Mouse (Mus musculus) hindbrain, embryonic 14.5 days (tissue): Measurements from ENCODE around the gene Cfap65. TPM values are rescaled to one million over a fixed set of nuclear protein-coding genes. Genes with fewer than 3 reads are reported as not detected.

Experiments
- ATAC-seq: fragments of 200-750 bp; cut with Nextera tagmentation; 2 replicates; pipeline ENCODE4 v1.8.0; 2017; ENCODE audit warnings: moderate number of reproducible peaks, mild to moderate bottlenecking, moderate TSS enrichment, moderate library complexity; ENCODE audit not compliant: low FRiP score
- DNase-seq: peaks from one replicate; pipeline ENCODE4 v3.0.0-alpha.2; 2015; ENCODE audit warnings: low spot score
- H3K27ac ChIP-seq: fragments of 300-500 bp; sonication (generic); 2 replicates; pipeline ENCODE4 v1.5.1; 2014; ENCODE audit warnings: mild to moderate bottlenecking, moderate library complexity
- H3K27me3 ChIP-seq: fragments of 300-500 bp; sonication (generic); 2 replicates; pipeline ENCODE4 v1.6.1; 2014; ENCODE audit warnings: mild to moderate bottlenecking, low read length, mixed read lengths; ENCODE audit not compliant: control insufficient read depth, insufficient read depth
- H3K36me3 ChIP-seq: fragments of 300-500 bp; sonication (generic); replicated peaks from 2 replicates; pipeline ENCODE4 v1.6.1; 2014; ENCODE audit not compliant: control insufficient read depth, insufficient read depth
- H3K4me1 ChIP-seq: fragments of 300-500 bp; sonication (generic); replicated peaks from 2 replicates; pipeline ENCODE4 v1.6.1; 2014; ENCODE audit warnings: antibody characterized with exemption, low read length, mixed read lengths; ENCODE audit not compliant: control insufficient read depth, insufficient read depth
- H3K4me2 ChIP-seq: fragments of 300-500 bp; sonication (generic); replicated peaks from 2 replicates; pipeline ENCODE4 v1.6.1; 2014; ENCODE audit warnings: mild to moderate bottlenecking, moderate library complexity
- H3K4me3 ChIP-seq: fragments of 300-500 bp; sonication (generic); replicated peaks from 2 replicates; pipeline ENCODE4 v1.5.1; 2014; ENCODE audit warnings: mild to moderate bottlenecking, low read length
- H3K9ac ChIP-seq: fragments of 300-500 bp; sonication (generic); 2 replicates; pipeline ENCODE4 v1.6.1; 2014
- H3K9me3 ChIP-seq: fragments of 300-500 bp; sonication (generic); 2 replicates; pipeline ENCODE4 v1.6.1; 2016; ENCODE audit warnings: low read length; ENCODE audit not compliant: control insufficient read depth
- WGBS: fragments of 180-500 bp; shearing (Covaris S2); extraction: QIAGEN DNeasy Blood & Tissue Kit; methylation state at CpG from one replicate; pipeline ENCODE4 v1.1.7; 2014; 5-methylcytosine and 5-hydroxymethylcytosine counted together
- polyA plus RNA-seq: library from polyadenylated mRNA; unstranded; fragments of >200 nt; fragmentation: Nextera tagmentation; extraction: Ambion mirVana; gene quantifications from 2 replicates; pipeline ENCODE4 v1.2.1, GENCODE M21; 2014

Cfap65 gene
- polyA plus RNA-seq, 1 experiment from 2014 or later = 1.2 TPM

GRCm38 (mm10) chr1:74884196-74885141 is 50.9 kb downstream of the Cfap65 start:
- DNase-seq = no peak
- peak overlapping the region; percentile 34 for H3K4me2 ChIP-seq
- whole genome bisulfite sequencing = 1% methylated on average over 57 of the region's 57 CpGs
- ATAC-seq = 0 out of 2 replicates have a peak, but pooled peaks have one; percentile 32
- H3K27me3 ChIP-seq = peaks cover 90% of the 10 kb centered on the region
- peak overlapping the region; percentile 13; the same call in 1 of the 2 replicates for H3K9ac ChIP-seq
- H3K27ac ChIP-seq = no peak overlapping the region
- H3K4me3 ChIP-seq = peak overlapping the region; percentile 18
- H3K4me1 ChIP-seq = peaks cover 17% of the 10 kb centered on the region; the same call in 1 of the 2 replicates
- no peaks in the 10 kb centered on the region for H3K9me3 ChIP-seq
- H3K36me3 ChIP-seq = no peaks in the 10 kb centered on the region

- DNase-seq = no peak
- Histone ChIP-seq H3K9me3 (no peaks in the 10 kb centered on the region), H3K4me2 (no peak overlapping the region), H3K4me3 (0 out of 2 replicates have a peak overlapping the region, but pooled peaks have one; percentile 0), H3K36me3 (no peaks in the 10 kb centered on the region), H3K9ac (no peak overlapping the region), H3K27me3 (peaks cover 92% of the 10 kb centered on the region), H3K27ac (no peak overlapping the region), H3K4me1 (peaks cover 17% of the 10 kb centered on the region; the same call in 1 of the 2 replicates)
- WGBS = 7% methylated on average over 5 of the region's 5 CpGs
- no peak for ATAC-seq
Observed at GRCm38 (mm10) chr1:74883441-74883840, 52.0 kb downstream of the Cfap65 start.

GRCm38 (mm10) chr1:74882828-74883227 is 52.6 kb downstream of the Cfap65 start:
- peak overlapping the region; percentile 60 for H3K4me2 ChIP-seq
- peaks cover 91% of the 10 kb centered on the region for H3K27me3 ChIP-seq
- no peak overlapping the region for H3K27ac ChIP-seq
- peaks cover 17% of the 10 kb centered on the region; the same call in 1 of the 2 replicates for H3K4me1 ChIP-seq
- 2% methylated on average over 8 of the region's 8 CpGs for WGBS
- no peaks in the 10 kb centered on the region for H3K36me3 ChIP-seq
- ATAC-seq (no peak), DNase-seq (no peak)
- peak overlapping the region; percentile 32 for H3K4me3 ChIP-seq
- H3K9ac ChIP-seq = no peak overlapping the region
- no peaks in the 10 kb centered on the region for H3K9me3 ChIP-seq

GRCm38 (mm10) chr1:74882055-74882734 is 53.2 kb downstream of the Cfap65 start:
- WGBS = under 1% methylated on average over 71 of the region's 74 CpGs
- DNase-seq (no peak), ATAC-seq (no peak)
- no peaks in the 10 kb centered on the region for H3K36me3 ChIP-seq
- peaks cover 17% of the 10 kb centered on the region; the same call in 1 of the 2 replicates for H3K4me1 ChIP-seq
- H3K27ac ChIP-seq = no peak overlapping the region
- peak overlapping the region; percentile 32 for H3K4me3 ChIP-seq
- H3K9me3 ChIP-seq = no peaks in the 10 kb centered on the region
- H3K27me3 ChIP-seq = peaks cover 85% of the 10 kb centered on the region
- H3K9ac ChIP-seq = peak overlapping the region; percentile 47
- H3K4me2 ChIP-seq = peak overlapping the region; percentile 60

- ATAC-seq = peak; percentile 63
- Histone ChIP-seq H3K9ac (no peak overlapping the region), H3K27me3 (peaks cover 72% of the 10 kb centered on the region), H3K9me3 (no peaks in the 10 kb centered on the region), H3K4me3 (no peak overlapping the region), H3K4me2 (0 out of 2 replicates have a peak overlapping the region, but pooled peaks have one; percentile 15), H3K36me3 (no peaks in the 10 kb centered on the region), H3K27ac (no peak overlapping the region), H3K4me1 (peaks cover 17% of the 10 kb centered on the region; the same call in 1 of the 2 replicates)
- WGBS = 2% methylated on average over 18 of the region's 18 CpGs
- peak; percentile 85 for DNase-seq
Observed at GRCm38 (mm10) chr1:74880785-74881360, 54.5 kb downstream of the Cfap65 start.

- H3K4me3 ChIP-seq = no peak overlapping the region
- H3K27ac ChIP-seq = no peak overlapping the region
- no peaks in the 10 kb centered on the region for H3K9me3 ChIP-seq
- no peak overlapping the region for H3K9ac ChIP-seq
- WGBS = 51% methylated on average over 3 of the region's 3 CpGs
- DNase-seq (no peak), ATAC-seq (no peak)
- peaks cover 35% of the 10 kb centered on the region for H3K27me3 ChIP-seq
- H3K36me3 ChIP-seq = no peaks in the 10 kb centered on the region
- H3K4me2 ChIP-seq = no peak overlapping the region
- peaks cover 4% of the 10 kb centered on the region; the same call in 1 of the 2 replicates for H3K4me1 ChIP-seq
Observed at GRCm38 (mm10) chr1:74877199-74877598, 58.2 kb downstream of the Cfap65 start.

GRCm38 (mm10) chr1:74872218-74872617 is 63.2 kb downstream of the Cfap65 start:
- Histone ChIP-seq H3K9ac (no peak overlapping the region), H3K4me3 (no peak overlapping the region), H3K4me1 (no peaks in the 10 kb centered on the region), H3K27ac (no peak overlapping the region), H3K4me2 (no peak overlapping the region), H3K9me3 (no peaks in the 10 kb centered on the region), H3K27me3 (no peaks in the 10 kb centered on the region), H3K36me3 (no peaks in the 10 kb centered on the region)
- no peak for DNase-seq
- WGBS = 69% methylated on average over 2 of the region's 2 CpGs
- no peak for ATAC-seq

- peaks cover 24% of the 10 kb centered on the region for H3K4me1 ChIP-seq
- no peak overlapping the region for H3K9ac ChIP-seq
- no peaks in the 10 kb centered on the region for H3K9me3 ChIP-seq
- H3K36me3 ChIP-seq = no peaks in the 10 kb centered on the region
- H3K27ac ChIP-seq = no peak overlapping the region
- no peak overlapping the region for H3K4me3 ChIP-seq
- no peak overlapping the region for H3K4me2 ChIP-seq
- DNase-seq = no peak
- no peak for ATAC-seq
- H3K27me3 ChIP-seq = no peaks in the 10 kb centered on the region
Observed at GRCm38 (mm10) chr1:74861783-74862182, 73.6 kb downstream of the Cfap65 start.
